Mouse (Mus musculus) embryonic facial prominence, embryonic 14.5 days (tissue): ENCODE measurements around the gene Tm9sf1. TPM values are rescaled to one million over a fixed set of nuclear protein-coding genes. Genes with fewer than 3 reads are reported as not detected.

ENCODE experiments used
- ATAC-seq: fragments of 200-750 bp; cut with Nextera tagmentation; 2 replicates; pipeline ENCODE4 v1.8.0; 2017; ENCODE audit warnings: low read depth, moderate number of reproducible peaks, moderate TSS enrichment
- DNase-seq: peaks from one replicate; pipeline ENCODE4 v3.0.0-alpha.2; 2015; ENCODE audit warnings: low spot score
- H3K27ac ChIP-seq: fragments of 300-500 bp; sonication (generic); replicated peaks from 2 replicates; pipeline ENCODE4 v1.5.1; 2014; ENCODE audit warnings: low read depth, mild to moderate bottlenecking, low read length, moderate library complexity
- H3K27me3 ChIP-seq: fragments of 300-500 bp; sonication (generic); replicated peaks from 2 replicates; pipeline ENCODE4 v1.6.1; 2014; ENCODE audit warnings: low read length; ENCODE audit not compliant: control insufficient read depth, insufficient read depth
- H3K36me3 ChIP-seq: fragments of 300-500 bp; sonication (generic); 2 replicates; pipeline ENCODE4 v1.6.1; 2014; ENCODE audit warnings: low read length, mixed read lengths; ENCODE audit not compliant: control insufficient read depth, insufficient read depth
- H3K4me1 ChIP-seq: fragments of 300-500 bp; sonication (generic); 2 replicates; pipeline ENCODE4 v1.6.1; 2014; ENCODE audit warnings: antibody characterized with exemption, low read length; ENCODE audit not compliant: control insufficient read depth, insufficient read depth
- H3K4me2 ChIP-seq: fragments of 300-500 bp; sonication (generic); 2 replicates; pipeline ENCODE4 v1.6.1; 2014; ENCODE audit warnings: low read depth, mild to moderate bottlenecking, low read length, moderate library complexity, mixed read lengths
- H3K4me3 ChIP-seq: fragments of 300-500 bp; sonication (generic); 2 replicates; pipeline ENCODE4 v1.5.1; 2014; ENCODE audit warnings: low read depth, mild to moderate bottlenecking, low read length
- H3K9ac ChIP-seq: fragments of 300-500 bp; sonication (generic); 2 replicates; pipeline ENCODE4 v1.6.1; 2014; ENCODE audit warnings: low read depth, mild to moderate bottlenecking, low read length, moderate library complexity, mixed read lengths
- H3K9me3 ChIP-seq: fragments of 300-500 bp; sonication (generic); 2 replicates; pipeline ENCODE4 v1.6.1; 2016; ENCODE audit warnings: low read length; ENCODE audit not compliant: control insufficient read depth
- WGBS: fragments of 180-500 bp; shearing (Covaris S2); extraction: QIAGEN DNeasy Blood & Tissue Kit; methylation state at CpG from one replicate; pipeline ENCODE4 v1.1.7; 2014; 5-methylcytosine and 5-hydroxymethylcytosine counted together
- polyA plus RNA-seq: library from polyadenylated mRNA; unstranded; fragments of >200 nt; fragmentation: Nextera tagmentation; extraction: Ambion mirVana; gene quantifications from 2 replicates; pipeline ENCODE4 v1.2.1, GENCODE M21; 2014

Tm9sf1 gene
- polyA plus RNA-seq, 1 experiment from 2014 or later: 106 TPM

- DNase-seq (no peak), ATAC-seq (no peak)
- 86% methylated on average over 11 of the region's 11 CpGs for WGBS
- H3K9me3 ChIP-seq: no peaks in the 10 kb centered on the region
- peaks cover 81% of the 10 kb centered on the region for H3K36me3 ChIP-seq
- 0 out of 2 replicates have a peak overlapping the region, but pooled peaks have one; percentile 24 for H3K27ac ChIP-seq
- peaks cover 4% of the 10 kb centered on the region; the same call in 1 of the 2 replicates for H3K4me1 ChIP-seq
- H3K4me3 ChIP-seq: 0 out of 2 replicates have a peak overlapping the region, but pooled peaks have one; percentile 42
- peak overlapping the region; percentile 59 for H3K4me2 ChIP-seq
- H3K9ac ChIP-seq: 0 out of 2 replicates have a peak overlapping the region, but pooled peaks have one; percentile 14
- no peaks in the 10 kb centered on the region for H3K27me3 ChIP-seq
These were observed 38.8 kb downstream of the Tm9sf1 start for GRCm38 (mm10) chr14:55604823-55605222.

GRCm38 (mm10) chr14:55603633-55604576 is 39.7 kb downstream of the Tm9sf1 start:
- H3K4me1 ChIP-seq: peaks cover 4% of the 10 kb centered on the region; the same call in 1 of the 2 replicates
- WGBS: 18% methylated on average over 19 of the region's 19 CpGs
- peak overlapping the region; percentile 42 for H3K4me3 ChIP-seq
- ATAC-seq (peak; percentile 95), DNase-seq (peak; percentile 95)
- H3K36me3 ChIP-seq: peaks cover 81% of the 10 kb centered on the region
- H3K9me3 ChIP-seq: no peaks in the 10 kb centered on the region
- H3K4me2 ChIP-seq: peak overlapping the region; percentile 59
- no peaks in the 10 kb centered on the region for H3K27me3 ChIP-seq
- H3K9ac ChIP-seq: peak overlapping the region; percentile 60
- H3K27ac ChIP-seq: peak overlapping the region; percentile 48

- Histone ChIP-seq H3K4me2 (peak within 1 kb of the TSS; percentile 59), H3K27me3 (no peaks in the 10 kb centered on the region), H3K9ac (peak within 1 kb of the TSS; percentile 60), H3K36me3 (peaks cover 81% of the 10 kb centered on the region), H3K9me3 (no peaks in the 10 kb centered on the region), H3K4me1 (peaks cover 4% of the 10 kb centered on the region; the same call in 1 of the 2 replicates), H3K27ac (peak within 1 kb of the TSS; percentile 48), H3K4me3 (peak within 1 kb of the TSS; percentile 42)
- ATAC-seq (no peak), DNase-seq (no peak)
- WGBS: 83% methylated on average over 7 of the region's 7 CpGs
These were observed 40.4 kb downstream of the Tm9sf1 start, which contains the start of gene Irf9 for GRCm38 (mm10) chr14:55603271-55603632. TSS of gene Irf9 (plus strand) at chr14:55603571.

- H3K4me2 ChIP-seq: no peak overlapping the region
- H3K36me3 ChIP-seq: peaks cover 91% of the 10 kb centered on the region
- WGBS: 96% methylated on average over 21 of the region's 21 CpGs
- H3K9me3 ChIP-seq: no peaks in the 10 kb centered on the region
- H3K27me3 ChIP-seq: no peaks in the 10 kb centered on the region
- ATAC-seq: no peak
- H3K27ac ChIP-seq: no peak overlapping the region
- H3K4me3 ChIP-seq: no peak overlapping the region
- no peak overlapping the region for H3K9ac ChIP-seq
- no peak for DNase-seq
- H3K4me1 ChIP-seq: peaks cover 3% of the 10 kb centered on the region; the same call in 1 of the 2 replicates
These were observed 44.9 kb downstream of the Tm9sf1 start for GRCm38 (mm10) chr14:55598521-55599390.

- ATAC-seq (no peak), DNase-seq (no peak)
- Histone ChIP-seq H3K4me2 (no peak overlapping the region), H3K4me1 (peaks cover 7% of the 10 kb centered on the region), H3K27me3 (no peaks in the 10 kb centered on the region), H3K4me3 (no peak overlapping the region), H3K36me3 (peaks cover 65% of the 10 kb centered on the region), H3K27ac (no peak overlapping the region), H3K9me3 (no peaks in the 10 kb centered on the region), H3K9ac (no peak overlapping the region)
- WGBS: 84% methylated on average over 13 of the region's 13 CpGs
These were observed 47.4 kb downstream of the Tm9sf1 start for GRCm38 (mm10) chr14:55596036-55596690.

GRCm38 (mm10) chr14:55592226-55592625 is 51.4 kb downstream of the Tm9sf1 start:
- H3K27ac ChIP-seq: no peak overlapping the region; the same call in 1 of the 2 replicates
- H3K4me3 ChIP-seq: peak overlapping the region; percentile 74
- H3K9ac ChIP-seq: peak overlapping the region; percentile 79
- DNase-seq (no peak), ATAC-seq (no peak)
- peak overlapping the region; percentile 92 for H3K4me2 ChIP-seq
- peaks cover 13% of the 10 kb centered on the region for H3K4me1 ChIP-seq
- WGBS: 2% methylated on average over 16 of the region's 16 CpGs
- H3K9me3 ChIP-seq: no peaks in the 10 kb centered on the region
- peaks cover 49% of the 10 kb centered on the region for H3K36me3 ChIP-seq
- no peaks in the 10 kb centered on the region for H3K27me3 ChIP-seq

GRCm38 (mm10) chr14:55591331-55591891 is 52.2 kb downstream of the Tm9sf1 start, which contains the start of gene Rnf31:
TSS of gene Rnf31 (plus strand) at chr14:55591708.
- Histone ChIP-seq H3K4me1 (peaks cover 13% of the 10 kb centered on the region), H3K36me3 (peaks cover 46% of the 10 kb centered on the region), H3K27ac (peak within 1 kb of the TSS; percentile 96), H3K4me2 (peak within 1 kb of the TSS; percentile 92), H3K27me3 (no peaks in the 10 kb centered on the region), H3K9ac (peak within 1 kb of the TSS; percentile 79), H3K9me3 (no peaks in the 10 kb centered on the region), H3K4me3 (peak within 1 kb of the TSS; percentile 74)
- DNase-seq: peak; percentile 97
- under 1% methylated on average over 29 of the region's 33 CpGs for WGBS
- peak; percentile 93 for ATAC-seq
